Mouse (Mus musculus) R1 (cell line): ENCODE results near the gene Bhmt.

Experiments used
- DNase-seq: peaks from one replicate; pipeline ENCODE4 v3.0.0-alpha.2; 2018; ENCODE audit warnings: low read depth, low spot score

The Bhmt gene

GRCm38 (mm10) chr13:93637282-93638245 is at the start of gene Bhmt:
Gene Bhmt, minus strand, starts transcription at chr13:93637961.
- DNase-seq, result no peak

GRCm38 (mm10) chr13:93687321-93687720 is 49.6 kb upstream of the Bhmt start:
- DNase-seq, result peak; percentile 52

- no peak for DNase-seq
Observed at GRCm38 (mm10) chr13:93685226-93685625, 47.5 kb upstream of the Bhmt start.

DNA sequence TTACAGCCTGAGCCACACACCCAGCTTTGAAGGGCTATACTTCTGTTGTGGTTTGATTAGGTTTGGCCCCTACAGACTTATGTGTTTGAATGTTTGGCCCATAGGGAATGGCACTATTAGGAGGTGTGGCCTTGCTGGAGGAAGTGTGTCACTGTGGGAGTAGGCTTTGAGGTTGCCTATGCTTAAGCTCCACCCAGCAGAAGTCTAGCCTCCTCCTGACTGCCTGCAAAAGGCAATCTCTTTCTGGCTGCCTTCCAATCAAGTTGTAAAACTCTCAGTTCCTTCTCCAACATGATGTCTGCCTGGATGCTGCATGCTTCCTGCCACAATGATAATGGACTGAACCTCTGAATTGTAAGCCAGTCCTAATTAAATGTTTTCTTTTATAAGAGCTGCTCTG is 45.6 kb upstream of the Bhmt start:
- DNase-seq, result no peak

GRCm38 (mm10) chr13:93676864-93677263 is 39.1 kb upstream of the Bhmt start:
- DNase-seq, result no peak

DNA sequence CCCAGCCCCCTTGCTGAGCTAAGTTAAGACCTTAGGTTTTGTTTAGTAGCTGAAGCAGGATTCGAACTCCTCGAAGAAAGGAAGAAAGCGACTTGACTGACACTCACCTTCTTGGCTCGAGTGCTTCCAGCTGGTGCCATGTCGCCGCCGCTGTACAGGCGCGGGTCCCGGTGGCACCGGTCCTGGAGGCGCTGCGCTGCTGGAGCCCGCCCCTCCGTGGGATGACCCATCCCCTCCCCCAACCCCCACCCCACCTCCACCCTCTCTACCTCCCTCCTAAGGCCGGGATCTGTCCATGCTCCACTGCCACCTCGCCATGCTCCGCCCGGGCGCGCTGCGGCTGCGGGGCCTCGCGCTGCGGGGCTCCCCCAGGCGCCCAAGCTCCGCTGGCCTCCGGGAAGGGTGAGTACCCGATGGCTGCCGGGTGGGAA is 36.4 kb upstream of the Bhmt start, which contains the start of the genes Bhmt2 and Dmgdh:
Gene Bhmt2 (minus strand): TSS at position 172 of the 431 bp plus-strand sequence.
Gene Dmgdh (plus strand): TSS at position 303 of the 431 bp plus-strand sequence.
- no peak for DNase-seq

GRCm38 (mm10) chr13:93673296-93673695 is 35.5 kb upstream of the Bhmt start:
- DNase-seq, result no peak

DNA sequence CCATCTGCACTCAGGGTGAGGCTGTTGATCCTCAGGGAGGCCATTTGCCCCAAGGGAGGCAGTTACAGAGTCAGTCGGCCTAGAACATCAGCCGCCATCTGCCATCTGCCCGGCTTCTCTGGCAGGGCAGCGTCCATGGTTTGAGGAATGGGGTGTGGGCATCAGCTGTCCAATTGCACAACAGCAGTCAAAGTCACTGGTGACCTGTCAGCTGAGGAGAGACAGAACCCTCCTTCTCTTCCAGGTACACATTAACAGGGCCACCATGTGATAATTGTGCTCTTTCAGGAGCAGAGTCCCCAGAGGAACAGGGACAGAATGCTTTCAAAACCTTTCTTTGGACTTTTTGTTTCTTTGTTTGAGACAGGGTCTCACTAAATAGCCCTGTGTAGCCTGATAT is 34.6 kb upstream of the Bhmt start:
- DNase-seq, result no peak

GRCm38 (mm10) chr13:93667586-93667985 is 29.8 kb upstream of the Bhmt start:
- no peak for DNase-seq

DNA sequence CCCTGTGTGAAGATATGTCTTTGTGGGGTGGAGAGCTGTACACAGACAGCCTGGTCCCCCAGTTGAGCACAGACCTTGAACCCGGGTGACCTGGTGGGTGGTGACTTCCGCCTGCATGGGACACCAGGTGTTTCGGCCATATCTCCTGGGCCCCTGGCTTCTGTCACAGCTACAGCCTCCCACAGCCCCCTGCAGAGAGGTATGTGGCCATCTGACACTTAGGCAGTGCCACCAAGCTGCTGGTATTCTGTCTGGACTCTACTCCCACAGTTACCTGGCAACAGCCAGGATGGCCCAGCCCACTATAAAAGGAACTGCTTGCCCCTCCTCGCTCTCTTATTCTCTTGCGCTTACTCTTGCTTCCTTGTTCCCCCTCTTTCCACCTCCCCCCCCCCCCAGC is 20.2 kb upstream of the Bhmt start:
- DNase-seq, result peak; percentile 66

- no peak for DNase-seq
Observed at GRCm38 (mm10) chr13:93653382-93653781, 15.6 kb upstream of the Bhmt start.

- DNase-seq, result peak; percentile 84
Observed at GRCm38 (mm10) chr13:93648387-93649130, 10.8 kb upstream of the Bhmt start.

DNA sequence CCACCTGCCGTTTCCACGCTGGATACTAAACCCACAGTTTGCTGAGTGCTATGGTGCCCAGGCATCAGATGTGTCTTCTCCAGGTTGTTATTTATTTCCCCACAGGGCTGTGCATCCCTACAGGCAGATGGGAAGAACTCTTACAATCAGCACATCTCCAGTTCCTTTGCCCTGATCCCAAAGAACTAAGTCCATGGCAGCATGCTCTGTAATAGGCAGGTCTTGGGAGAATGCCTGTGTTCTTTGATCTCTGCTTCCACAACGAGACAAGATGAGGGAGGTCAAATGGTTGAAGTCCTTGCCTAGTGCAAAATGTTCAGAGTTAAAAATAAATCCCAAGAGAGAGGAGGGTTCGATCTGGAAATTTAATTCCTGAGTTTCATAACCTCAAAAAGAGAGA is 1.9 kb upstream of the Bhmt start:
- no peak for DNase-seq

DNA sequence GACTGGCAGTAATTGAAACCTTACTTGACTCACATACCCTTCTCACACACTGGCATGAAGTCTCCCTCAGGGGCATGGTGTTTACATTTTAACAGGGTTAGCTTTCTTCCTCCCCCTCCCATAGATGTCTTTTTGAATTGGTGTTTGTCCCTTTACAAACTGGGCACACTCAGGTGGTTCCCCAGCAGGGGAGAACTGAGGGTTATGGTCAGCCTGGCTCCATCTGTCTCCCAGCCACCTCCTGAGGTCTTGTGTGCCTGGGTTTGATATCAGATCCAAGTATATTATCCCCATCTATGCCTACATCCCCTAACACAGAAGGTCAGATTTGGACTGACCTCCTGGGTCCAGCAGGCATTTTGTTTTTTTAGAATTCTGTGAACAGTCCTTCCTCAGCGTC is 1.2 kb downstream of the Bhmt start:
- no peak for DNase-seq

DNA sequence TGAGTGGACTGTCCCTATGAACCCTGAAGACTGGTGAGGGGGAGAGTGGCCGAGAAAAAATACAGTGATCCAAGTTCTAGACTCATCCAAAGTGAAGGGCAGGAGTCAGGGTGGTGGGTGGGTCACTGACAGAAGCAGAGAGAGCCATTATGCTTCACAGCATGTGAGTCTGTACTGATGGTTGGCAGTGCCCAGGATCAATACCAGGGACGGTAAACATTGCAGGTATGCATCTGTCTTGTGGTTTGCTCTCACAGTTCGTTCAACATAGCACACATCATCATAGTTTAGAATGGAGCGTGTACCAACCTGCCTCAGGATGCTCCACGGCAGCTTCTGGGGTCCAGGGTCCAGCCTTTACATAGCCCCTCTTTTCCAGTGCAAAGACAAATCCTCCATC is 4.8 kb downstream of the Bhmt start:
- no peak for DNase-seq

DNA sequence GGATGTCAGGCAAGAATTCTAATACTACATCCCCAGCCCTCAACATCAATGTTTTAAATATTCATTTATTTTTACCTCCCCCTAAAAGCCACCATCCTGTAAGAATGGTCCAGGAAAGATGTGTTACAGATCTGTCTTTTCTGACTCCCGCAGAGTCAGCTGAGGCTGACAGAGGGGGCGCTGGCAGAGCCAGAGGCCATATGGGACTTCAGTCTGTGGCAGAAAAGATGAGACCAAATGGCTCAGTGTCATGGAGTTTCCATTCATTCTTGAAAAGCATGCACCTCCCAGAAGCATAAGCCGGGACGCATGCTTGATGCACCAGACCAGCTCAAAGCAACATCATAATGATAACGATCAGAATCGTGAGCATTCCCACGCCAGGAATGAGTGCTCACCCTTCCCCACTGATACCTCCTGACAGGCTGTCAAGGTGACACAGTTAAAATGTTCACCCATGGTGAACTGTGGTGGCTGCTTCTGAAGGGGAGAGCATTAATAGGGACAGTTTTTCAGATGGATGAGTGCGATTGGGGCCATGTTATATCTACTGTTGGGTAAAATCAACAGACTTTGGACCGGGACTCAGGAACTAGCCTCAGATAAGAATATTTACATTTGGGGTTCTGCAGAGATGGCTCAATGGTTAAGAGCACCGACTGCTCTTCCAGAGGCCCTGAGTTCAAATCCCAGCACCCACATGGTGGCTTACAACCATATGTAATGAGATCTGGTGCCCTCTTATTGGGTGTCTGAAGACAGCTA is 6.6 kb downstream of the Bhmt start:
- no peak for DNase-seq

- DNase-seq, result no peak
Observed at GRCm38 (mm10) chr13:93628861-93629260, 8.9 kb downstream of the Bhmt start.

- no peak for DNase-seq
Observed at GRCm38 (mm10) chr13:93614361-93614948, 23.3 kb downstream of the Bhmt start.

DNA sequence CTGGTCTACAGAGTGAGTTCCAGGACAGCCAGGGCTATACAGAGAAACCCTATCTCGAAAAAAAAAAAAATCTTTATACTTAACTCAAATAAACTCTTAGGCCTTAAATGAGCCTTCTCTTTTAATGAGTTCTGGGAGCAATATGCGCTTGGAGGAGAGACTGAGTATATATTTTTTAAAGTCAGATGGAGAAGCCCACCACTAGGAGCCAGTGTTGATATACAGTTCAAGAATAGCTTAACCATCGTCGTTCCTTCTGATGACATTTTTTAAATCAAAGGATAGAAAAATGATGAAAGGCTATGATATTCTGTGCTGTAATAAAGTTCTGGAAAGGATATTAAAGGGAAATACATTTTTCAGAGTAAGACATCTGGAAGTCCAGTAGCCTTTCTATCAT is 24.0 kb downstream of the Bhmt start:
- DNase-seq, result no peak

GRCm38 (mm10) chr13:93612660-93613607 is 24.8 kb downstream of the Bhmt start:
- peak; percentile 80 for DNase-seq
